Mouse (Mus musculus) heart, embryonic 12.5 days (tissue): ENCODE measurements around the gene Ssu72. TPM values are rescaled to one million over a fixed set of nuclear protein-coding genes. Genes with fewer than 3 reads are reported as not detected.
"Not testable (repeated sequence)": the region's sequence is repeated elsewhere in the genome, so short reads cannot be mapped to it uniquely, and the experiment has no call there.

ENCODE experiments used
- ATAC-seq: fragments of 200-750 bp; cut with Nextera tagmentation; 2 replicates; pipeline ENCODE4 v1.8.0; 2017; ENCODE audit warnings: moderate TSS enrichment, moderate library complexity; ENCODE audit not compliant: insufficient number of reproducible peaks, low FRiP score
- H3K27ac ChIP-seq: fragments of 300-500 bp; sonication (generic); 2 replicates; pipeline ENCODE4 v1.5.1; 2016; ENCODE audit warnings: mild to moderate bottlenecking, moderate library complexity; ENCODE audit not compliant: poor library complexity, severe bottlenecking
- H3K27me3 ChIP-seq: fragments of 300-500 bp; sonication (generic); replicated peaks from 2 replicates; pipeline ENCODE4 v1.6.1; 2016; ENCODE audit warnings: mild to moderate bottlenecking, moderate library complexity
- H3K36me3 ChIP-seq: fragments of 300-500 bp; sonication (generic); 2 replicates; pipeline ENCODE4 v1.6.1; 2016; ENCODE audit warnings: mild to moderate bottlenecking, moderate library complexity
- H3K4me1 ChIP-seq: fragments of 300-500 bp; sonication (generic); replicated peaks from 2 replicates; pipeline ENCODE4 v1.6.1; 2016; ENCODE audit warnings: mild to moderate bottlenecking
- H3K4me2 ChIP-seq: fragments of 300-500 bp; sonication (generic); 2 replicates; pipeline ENCODE4 v1.6.1; 2016; ENCODE audit warnings: mild to moderate bottlenecking, moderate library complexity
- H3K4me3 ChIP-seq: fragments of 300-500 bp; sonication (generic); 2 replicates; pipeline ENCODE4 v1.5.1; 2016; ENCODE audit warnings: mild to moderate bottlenecking
- H3K9ac ChIP-seq: fragments of 300-500 bp; sonication (generic); 2 replicates; pipeline ENCODE4 v1.6.1; 2016; ENCODE audit warnings: mild to moderate bottlenecking, moderate library complexity
- H3K9me3 ChIP-seq: fragments of 300-500 bp; sonication (generic); replicated peaks from 2 replicates; pipeline ENCODE4 v1.6.1; 2016; ENCODE audit warnings: mild to moderate bottlenecking, moderate library complexity
- WGBS: fragments of 180-500 bp; shearing (Covaris S2); methylation state at CpG from one replicate; pipeline ENCODE4 v1.1.7; 2016; 5-methylcytosine and 5-hydroxymethylcytosine counted together
- polyA plus RNA-seq: library from polyadenylated mRNA; unstranded; fragments of >200 nt; fragmentation: Nextera tagmentation; extraction: Ambion mirVana; gene quantifications from 2 replicates; pipeline ENCODE4 v1.2.1, GENCODE M21; 2016

Gene Ssu72
- polyA plus RNA-seq, 1 experiment from 2014 or later: 116 TPM

DNA sequence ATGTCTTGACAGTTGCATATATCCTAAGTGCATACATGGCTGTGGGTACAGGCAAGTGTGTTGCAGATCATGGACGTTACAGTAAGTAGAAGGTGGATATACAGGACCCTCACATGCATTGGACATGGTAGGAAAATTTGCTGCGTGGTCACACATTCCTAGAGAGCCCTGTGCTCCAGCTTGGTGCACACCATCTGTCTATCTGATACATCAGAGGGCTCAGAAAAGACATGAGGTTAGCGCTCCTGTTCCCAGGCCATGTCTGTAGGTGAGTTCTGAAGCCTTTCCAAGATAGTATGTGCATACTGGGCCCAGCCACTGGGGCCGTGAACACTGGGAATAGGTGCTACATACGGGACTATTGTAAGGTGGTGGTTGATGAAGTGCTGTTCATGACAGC is 31.8 kb downstream of the Ssu72 start:
- Histone ChIP-seq H3K4me1 (peaks cover 30% of the 10 kb centered on the region), H3K9me3 (no peaks in the 10 kb centered on the region), H3K9ac (no peak overlapping the region), H3K4me2 (no peak overlapping the region), H3K27me3 (no peaks in the 10 kb centered on the region), H3K27ac (no peak overlapping the region), H3K4me3 (peak overlapping the region; percentile 94; the same call in 1 of the 2 replicates), H3K36me3 (peaks cover 49% of the 10 kb centered on the region)
- ATAC-seq: no peak
- 86% methylated on average over 5 of the region's 5 CpGs for WGBS

DNA sequence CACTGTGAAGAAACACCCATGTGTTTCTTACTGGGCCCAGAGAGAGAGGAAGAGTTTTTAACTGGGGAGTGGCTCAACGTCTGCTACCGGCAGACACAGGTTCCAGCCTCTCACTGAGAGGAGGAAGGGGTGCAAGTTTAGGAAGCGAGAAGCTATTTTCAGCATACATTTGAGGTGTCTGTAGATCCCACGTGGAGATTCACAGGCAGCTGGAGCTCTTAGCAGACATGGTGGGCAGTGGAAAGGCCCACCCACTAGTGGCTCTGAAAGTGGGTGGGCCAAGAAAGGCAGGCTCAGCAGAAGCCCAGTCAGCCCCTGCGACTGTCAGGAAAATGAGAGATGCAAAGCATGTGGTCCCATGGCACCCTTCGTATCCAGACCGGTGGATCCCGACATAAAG is 33.7 kb downstream of the Ssu72 start:
- Histone ChIP-seq H3K4me2 (no peak overlapping the region), H3K4me1 (peaks cover 30% of the 10 kb centered on the region), H3K27ac (no peak overlapping the region), H3K9ac (no peak overlapping the region), H3K36me3 (peaks cover 52% of the 10 kb centered on the region), H3K4me3 (no peak overlapping the region), H3K27me3 (no peaks in the 10 kb centered on the region), H3K9me3 (no peaks in the 10 kb centered on the region)
- no peak for ATAC-seq
- 59% methylated on average over 8 of the region's 8 CpGs for WGBS

DNA sequence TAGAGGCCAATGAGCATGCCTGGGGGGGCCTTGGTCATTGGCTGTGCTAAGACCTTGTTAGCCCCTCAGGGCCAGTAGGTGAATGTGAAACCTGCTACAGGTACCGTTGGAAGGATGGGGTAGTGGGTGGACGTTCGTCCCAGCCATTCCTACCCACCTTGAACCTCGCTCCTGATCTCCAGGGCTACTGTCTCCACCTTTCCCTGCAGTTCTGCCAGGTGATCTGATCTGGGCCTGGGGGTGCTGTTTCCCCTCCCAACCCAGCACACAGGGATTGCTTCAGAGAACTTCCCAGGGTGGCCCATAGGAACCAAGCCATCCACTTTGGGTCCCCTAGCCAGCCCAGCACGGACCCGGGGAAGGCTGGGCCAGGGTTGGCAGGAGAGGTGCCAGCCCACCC is 34.6 kb downstream of the Ssu72 start:
- Histone ChIP-seq H3K9ac (no peak overlapping the region), H3K27me3 (no peaks in the 10 kb centered on the region), H3K4me2 (no peak overlapping the region), H3K4me1 (peaks cover 22% of the 10 kb centered on the region), H3K9me3 (no peaks in the 10 kb centered on the region), H3K4me3 (no peak overlapping the region), H3K36me3 (peaks cover 59% of the 10 kb centered on the region), H3K27ac (no peak overlapping the region)
- ATAC-seq: no peak
- WGBS: 78% methylated on average over 6 of the region's 6 CpGs

DNA sequence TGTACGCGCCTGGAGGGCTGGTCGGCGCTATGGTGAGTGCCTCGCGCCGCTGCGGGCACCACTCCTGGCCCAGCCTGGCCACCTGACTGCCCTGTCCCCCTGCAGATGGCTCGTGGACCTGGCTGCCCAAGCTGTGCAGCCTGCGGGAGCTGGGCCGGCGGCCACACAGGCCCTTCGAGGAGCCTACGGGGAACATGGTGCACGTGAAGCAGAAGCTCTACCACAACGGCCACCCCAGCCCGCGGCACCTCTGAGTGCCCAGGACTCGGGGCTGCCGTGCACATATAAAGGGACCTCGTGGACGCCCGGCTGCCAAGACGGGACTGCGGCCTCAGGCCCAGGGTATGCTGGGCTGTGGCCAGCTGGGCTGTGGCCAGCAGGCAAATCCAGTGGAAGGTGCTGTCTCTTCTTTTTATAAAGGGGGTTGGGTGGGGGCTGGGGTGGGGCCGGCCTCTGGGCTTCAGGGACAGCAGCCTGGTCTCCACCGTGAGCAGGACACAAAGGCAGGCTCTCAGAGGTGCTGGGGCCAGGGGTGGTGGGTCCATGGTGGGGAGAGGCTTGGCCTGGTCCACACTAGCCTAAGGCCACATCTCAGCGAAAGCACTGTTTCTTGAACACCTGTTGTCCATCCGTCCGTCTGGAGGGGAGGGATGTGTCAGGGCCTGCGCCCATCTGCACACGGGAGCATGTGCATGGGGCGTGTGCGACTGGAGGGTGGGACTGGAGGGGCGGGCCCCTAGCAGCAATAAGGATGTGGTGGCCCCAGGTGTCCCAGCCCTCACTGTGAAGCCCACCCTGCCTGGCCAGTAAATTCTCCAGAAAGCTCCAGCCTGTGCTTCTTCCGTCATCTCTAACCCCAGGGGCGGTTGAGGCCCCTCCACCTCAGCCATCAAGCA is 35.4 kb downstream of the Ssu72 start:
- H3K4me2 ChIP-seq: no peak overlapping the region
- no peak overlapping the region for H3K4me3 ChIP-seq
- H3K27ac ChIP-seq: no peak overlapping the region
- H3K27me3 ChIP-seq: no peaks in the 10 kb centered on the region
- peaks cover 21% of the 10 kb centered on the region for H3K4me1 ChIP-seq
- peaks cover 67% of the 10 kb centered on the region for H3K36me3 ChIP-seq
- 80% methylated on average over 37 of the region's 37 CpGs for WGBS
- no peak; the same call in 1 of the 2 replicates for ATAC-seq
- no peak overlapping the region for H3K9ac ChIP-seq
- no peaks in the 10 kb centered on the region for H3K9me3 ChIP-seq

DNA sequence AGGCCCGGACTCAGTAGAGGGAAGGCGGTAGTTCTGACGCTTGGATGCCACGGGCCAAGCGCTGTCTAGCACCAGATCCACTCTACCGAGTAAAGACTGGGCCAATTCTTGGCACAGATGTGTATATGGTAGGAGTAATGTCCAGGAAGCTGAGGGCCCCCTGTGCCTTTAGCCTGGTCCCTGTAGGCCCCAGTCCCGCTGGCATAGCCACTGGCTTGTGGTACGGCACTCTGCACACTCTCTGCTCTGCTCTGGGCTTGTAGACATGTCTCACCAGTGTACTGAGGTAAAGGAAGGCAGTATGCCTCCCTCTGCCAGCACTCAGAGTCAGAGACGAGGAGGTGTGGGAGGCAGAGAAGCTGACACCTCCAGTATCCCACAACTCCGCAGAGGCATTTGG is 36.1 kb downstream of the Ssu72 start:
- Histone ChIP-seq H3K36me3 (peaks cover 74% of the 10 kb centered on the region), H3K4me1 (peaks cover 17% of the 10 kb centered on the region)
- H3K27me3 ChIP-seq, H3K9ac ChIP-seq, H3K4me3 ChIP-seq, H3K9me3 ChIP-seq, H3K4me2 ChIP-seq, H3K27ac ChIP-seq, ATAC-seq: not testable (repeated sequence)
- 84% methylated on average over 10 of the region's 10 CpGs for WGBS

DNA sequence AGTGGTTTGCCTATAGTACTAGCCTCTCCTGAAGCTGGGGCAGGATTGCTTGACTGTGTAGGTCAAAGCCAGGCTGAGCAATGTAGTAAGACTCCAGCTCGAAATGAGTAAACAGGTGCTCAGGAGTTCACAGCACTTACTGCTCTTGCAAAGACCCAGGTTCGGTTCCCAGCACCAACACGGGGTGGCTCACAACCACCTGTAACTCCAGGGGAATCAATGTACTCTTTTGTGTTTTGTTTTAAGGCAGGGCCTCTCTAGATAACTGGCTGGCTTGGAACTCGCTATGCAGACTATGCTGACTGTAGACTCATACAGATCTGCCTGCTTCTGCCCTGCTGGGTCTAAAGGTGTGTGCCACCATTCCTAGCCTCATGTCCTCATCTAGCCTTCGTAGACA is 38.1 kb downstream of the Ssu72 start:
- H3K27ac ChIP-seq: no peak overlapping the region
- ATAC-seq: no peak
- 89% methylated on average over 5 of the region's 5 CpGs for WGBS
- no peaks in the 10 kb centered on the region for H3K9me3 ChIP-seq
- no peak overlapping the region for H3K4me3 ChIP-seq
- H3K4me2 ChIP-seq: no peak overlapping the region
- no peaks in the 10 kb centered on the region for H3K27me3 ChIP-seq
- H3K9ac ChIP-seq: no peak overlapping the region
- H3K36me3 ChIP-seq: peaks cover 82% of the 10 kb centered on the region
- H3K4me1 ChIP-seq: 0 out of 2 replicates have a peak, but pooled peaks cover 7% of the 10 kb centered on the region

DNA sequence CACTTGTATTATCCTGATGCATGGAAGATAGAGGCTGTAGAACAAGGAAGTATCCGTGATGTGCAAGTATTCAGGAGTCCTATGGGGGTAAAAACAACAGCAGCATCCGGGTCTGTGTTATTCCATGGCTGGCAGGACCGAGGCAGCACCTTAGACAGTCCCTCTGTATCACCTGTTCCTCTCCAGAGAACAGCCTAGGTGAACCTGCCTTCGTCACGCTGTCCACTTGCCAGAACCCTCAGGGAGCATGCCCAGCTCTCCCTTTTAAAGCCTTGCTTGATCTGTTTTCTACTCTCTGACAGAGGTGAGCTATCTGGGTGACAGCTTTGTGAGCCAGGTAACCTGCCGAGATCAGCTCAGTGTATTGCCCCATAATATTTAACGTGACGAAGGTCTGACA is 39.9 kb downstream of the Ssu72 start:
- H3K4me1 ChIP-seq: no peaks in the 10 kb centered on the region
- no peak overlapping the region for H3K27ac ChIP-seq
- H3K9me3 ChIP-seq: no peaks in the 10 kb centered on the region
- ATAC-seq: no peak
- no peak overlapping the region for H3K4me2 ChIP-seq
- peaks cover 97% of the 10 kb centered on the region for H3K36me3 ChIP-seq
- WGBS: 90% methylated on average over 8 of the region's 8 CpGs
- H3K4me3 ChIP-seq: no peak overlapping the region
- no peaks in the 10 kb centered on the region for H3K27me3 ChIP-seq
- no peak overlapping the region for H3K9ac ChIP-seq

DNA sequence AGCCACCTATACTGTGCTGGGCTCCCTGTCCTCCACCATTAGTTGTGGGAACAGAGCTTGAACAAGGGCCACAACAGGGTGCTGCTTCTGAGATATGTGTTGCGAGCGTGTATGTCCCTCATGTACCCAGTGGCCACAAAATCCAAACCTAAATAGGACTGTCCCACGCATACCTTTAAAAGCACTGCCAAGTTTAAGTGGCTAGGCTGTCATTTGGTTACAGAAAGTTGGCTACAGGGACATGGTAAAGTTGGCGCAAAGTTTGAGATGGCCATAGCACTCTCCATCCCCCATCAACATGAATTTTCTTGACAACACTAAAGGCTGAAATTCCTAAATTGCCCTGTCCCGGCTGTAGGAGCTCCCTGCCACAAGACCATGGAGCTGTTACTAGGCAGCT is 40.5 kb downstream of the Ssu72 start:
- WGBS: 90% methylated on average over 5 of the region's 5 CpGs
- H3K4me1 ChIP-seq: no peaks in the 10 kb centered on the region
- H3K4me2 ChIP-seq: no peak overlapping the region
- no peak overlapping the region for H3K9ac ChIP-seq
- no peak overlapping the region for H3K4me3 ChIP-seq
- no peaks in the 10 kb centered on the region for H3K9me3 ChIP-seq
- no peak overlapping the region for H3K27ac ChIP-seq
- peaks cover 97% of the 10 kb centered on the region for H3K36me3 ChIP-seq
- ATAC-seq: no peak
- no peaks in the 10 kb centered on the region for H3K27me3 ChIP-seq

DNA sequence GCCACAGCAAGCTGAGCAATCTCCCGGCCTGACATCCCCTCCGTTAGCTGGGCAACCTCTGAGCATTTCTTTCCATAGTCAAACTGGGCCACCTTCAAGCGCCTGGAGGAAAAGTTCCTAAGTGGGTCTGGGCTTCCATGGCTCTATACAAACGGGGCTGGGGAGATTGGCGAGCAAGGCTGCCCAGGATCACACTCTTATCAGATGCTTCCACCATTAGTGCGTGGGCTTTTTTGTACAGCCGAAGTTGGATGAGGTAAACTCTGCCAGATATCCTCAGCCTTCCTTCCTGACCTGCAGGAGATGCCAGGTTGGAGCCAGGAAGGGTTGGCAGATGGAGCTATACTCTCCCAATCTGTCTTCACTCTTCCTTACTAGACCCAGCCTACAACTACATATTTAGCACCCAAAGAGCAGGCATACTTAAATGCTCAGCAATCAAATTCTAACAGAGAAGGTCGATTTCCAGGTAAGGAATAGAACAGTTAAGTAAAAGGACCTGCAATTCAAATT is 41.5 kb downstream of the Ssu72 start:
- no peak for ATAC-seq
- no peaks in the 10 kb centered on the region for H3K27me3 ChIP-seq
- no peak overlapping the region for H3K4me2 ChIP-seq
- H3K9me3 ChIP-seq: no peaks in the 10 kb centered on the region
- no peak overlapping the region for H3K9ac ChIP-seq
- no peak overlapping the region for H3K4me3 ChIP-seq
- no peak overlapping the region for H3K27ac ChIP-seq
- 87% methylated on average over 8 of the region's 8 CpGs for WGBS
- H3K4me1 ChIP-seq: no peaks in the 10 kb centered on the region
- H3K36me3 ChIP-seq: peaks cover 97% of the 10 kb centered on the region

DNA sequence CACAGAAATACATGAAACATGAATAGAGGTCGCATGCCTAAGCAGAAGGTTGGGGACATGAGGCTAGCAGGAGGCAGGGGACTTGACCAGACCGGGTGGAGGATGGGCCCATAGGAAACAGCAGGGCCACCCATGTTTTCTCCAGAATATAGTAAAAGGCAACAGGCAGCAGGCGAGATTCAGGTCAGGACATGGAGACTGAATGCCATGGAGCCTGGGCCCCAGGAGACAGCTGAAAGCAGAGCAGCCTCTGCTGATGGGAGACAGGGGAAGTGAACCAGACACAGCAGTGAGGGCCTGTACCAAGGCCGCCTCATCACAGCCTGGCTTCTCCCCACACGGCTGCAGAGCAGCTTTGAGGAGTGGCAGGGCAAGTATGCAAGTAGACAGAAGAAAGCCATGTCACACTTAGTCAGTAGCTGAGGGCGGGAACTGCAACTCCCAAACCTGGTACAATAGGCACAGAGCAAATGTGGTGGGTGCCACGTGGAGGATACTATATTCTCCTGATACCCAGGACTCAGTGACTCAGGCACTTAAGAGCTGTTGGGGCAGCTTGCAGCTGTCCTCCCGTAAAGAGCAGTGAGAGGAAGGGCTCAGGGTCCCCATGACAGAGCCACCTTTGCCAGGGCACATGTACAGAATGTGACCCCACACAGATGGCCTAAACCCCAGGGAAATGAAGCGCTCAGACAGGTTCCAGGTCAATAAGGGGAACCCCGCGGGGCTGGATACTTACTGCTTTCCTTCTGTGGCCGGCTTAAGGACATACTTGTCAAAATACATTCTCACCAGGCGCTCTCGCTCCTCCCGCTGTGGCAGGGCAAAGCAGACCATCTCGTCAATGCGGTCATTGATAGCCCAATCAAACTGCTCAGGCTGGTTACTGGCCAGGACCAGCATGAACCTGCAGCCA is 42.2 kb downstream of the Ssu72 start:
- Histone ChIP-seq H3K4me1 (no peaks in the 10 kb centered on the region), H3K4me2 (no peak overlapping the region), H3K36me3 (peaks cover 97% of the 10 kb centered on the region), H3K9me3 (no peaks in the 10 kb centered on the region), H3K4me3 (no peak overlapping the region), H3K27ac (no peak overlapping the region), H3K9ac (no peak overlapping the region), H3K27me3 (no peaks in the 10 kb centered on the region)
- WGBS: 89% methylated on average over 17 of the region's 17 CpGs
- no peak for ATAC-seq

DNA sequence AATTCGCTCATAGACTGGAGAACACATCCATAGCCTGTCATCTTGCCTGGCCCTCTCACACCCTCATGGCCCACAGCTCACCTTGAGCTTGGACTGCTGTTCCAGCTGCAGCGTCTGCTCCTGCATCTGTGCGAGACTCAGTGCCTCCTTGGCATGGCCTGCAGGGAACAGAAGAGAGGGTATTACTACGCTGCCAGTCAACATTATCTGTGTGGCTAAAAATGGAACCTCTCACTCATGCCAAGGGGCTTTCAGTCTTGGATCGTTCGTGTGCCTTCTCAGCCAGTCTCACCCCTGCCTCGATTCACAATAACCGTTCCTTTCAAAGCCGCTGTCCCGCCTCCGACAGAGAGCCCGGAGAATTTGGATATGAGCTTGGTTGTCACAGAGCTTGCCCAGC is 52.4 kb downstream of the Ssu72 start:
- Histone ChIP-seq H3K9me3 (no peaks in the 10 kb centered on the region), H3K9ac (peak overlapping the region; percentile 40; the same call in 1 of the 2 replicates), H3K4me2 (no peak overlapping the region), H3K27me3 (no peaks in the 10 kb centered on the region), H3K36me3 (peaks cover 54% of the 10 kb centered on the region), H3K27ac (no peak overlapping the region), H3K4me1 (peaks cover 32% of the 10 kb centered on the region), H3K4me3 (no peak overlapping the region)
- ATAC-seq: no peak
- WGBS: 78% methylated on average over 12 of the region's 12 CpGs
